Mouse (Mus musculus): ENCODE measurements around the gene Ice1.

The Ice1 gene

DNA sequence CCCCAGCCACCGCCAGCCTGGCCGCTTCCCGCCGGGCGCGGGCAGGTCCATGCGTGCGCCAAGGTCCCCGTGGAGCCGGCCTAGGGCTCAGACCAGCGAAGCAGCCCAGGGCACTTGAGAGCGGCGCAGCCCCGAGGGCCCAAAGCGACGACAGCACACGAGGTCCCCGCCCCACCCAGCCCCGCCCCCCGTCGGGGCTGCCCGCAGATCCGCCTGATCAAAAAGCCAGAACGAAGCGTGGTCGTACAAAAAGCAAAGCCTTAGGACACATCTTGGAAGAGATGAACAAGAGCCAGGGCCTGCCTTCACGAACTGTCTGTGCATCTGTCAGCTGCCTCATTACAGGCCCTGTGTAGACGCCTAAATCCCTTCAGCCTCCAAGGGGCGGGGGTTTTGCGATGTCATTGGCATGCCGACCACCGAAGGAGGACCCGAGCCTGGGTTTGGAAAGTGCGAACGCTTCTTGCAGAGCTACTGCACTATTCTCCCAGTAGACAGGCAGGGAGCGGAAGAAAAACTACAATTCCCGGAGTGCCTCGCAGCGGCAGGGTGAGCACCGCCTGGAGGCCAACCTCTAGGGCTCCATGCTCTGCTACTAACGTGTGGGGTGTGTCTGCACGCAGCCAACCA, 343 bp upstream of the Ice1 start:
- peak; percentile 87 for DNase-seq

DNA sequence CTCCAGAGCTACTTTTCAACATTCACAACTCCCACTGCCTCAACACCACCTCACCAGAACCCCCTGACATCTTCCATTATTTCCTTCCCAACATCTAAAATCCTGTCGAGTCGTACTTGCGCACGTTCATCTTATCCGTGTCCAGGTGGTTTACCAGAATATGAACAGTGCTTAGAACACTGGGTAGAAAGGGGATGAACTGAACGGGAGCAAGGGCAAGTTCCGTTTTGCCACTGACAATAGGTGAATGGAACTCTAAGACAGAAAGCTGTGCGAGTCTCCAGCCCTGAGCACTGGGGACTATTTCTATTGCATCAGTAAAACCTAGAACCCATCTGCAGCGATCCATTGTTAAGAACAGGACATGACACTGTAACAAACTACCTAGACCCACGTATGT, 728 bp downstream of the Ice1 start:
- DNase-seq: no peak

DNA sequence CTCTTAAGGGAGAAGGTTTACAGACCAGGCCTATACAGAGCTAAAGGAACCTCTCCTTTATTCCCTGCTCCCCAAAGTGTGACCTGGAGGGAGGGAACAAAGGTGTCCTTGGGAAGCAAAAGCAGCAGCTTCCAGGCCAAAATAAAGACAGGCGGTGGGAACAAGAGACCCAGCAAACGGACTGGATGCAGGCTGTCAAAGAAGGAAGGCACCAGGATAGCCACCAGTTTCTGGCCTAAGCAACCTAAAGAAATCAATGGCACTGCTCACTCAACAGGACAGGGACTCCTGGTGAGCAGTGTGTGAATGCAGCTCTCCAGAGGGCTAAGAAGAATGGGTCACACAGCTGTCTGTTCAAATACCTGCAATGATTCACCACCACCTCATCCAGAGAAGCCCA, 1.8 kb downstream of the Ice1 start:
- no peak for DNase-seq

DNA sequence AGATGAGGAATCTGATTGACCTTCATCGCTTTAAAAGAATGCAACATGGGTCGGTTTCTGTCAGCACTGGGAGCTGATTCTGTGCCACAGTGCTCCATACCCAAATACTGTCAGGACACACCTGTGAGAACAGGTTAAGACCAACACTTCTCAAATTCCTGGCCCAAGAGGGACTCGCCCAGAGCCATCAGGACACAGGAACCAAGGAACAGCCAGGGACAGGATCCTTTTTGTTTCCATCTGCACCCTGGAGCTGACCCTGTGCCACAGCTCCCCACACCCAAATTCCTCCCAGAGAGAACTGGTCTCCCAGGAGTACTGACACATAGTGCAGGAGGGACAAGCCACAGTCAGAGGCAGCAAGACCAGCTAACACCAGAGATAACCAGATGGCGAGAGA, 11.0 kb downstream of the Ice1 start:
- DNase-seq: no peak

DNA sequence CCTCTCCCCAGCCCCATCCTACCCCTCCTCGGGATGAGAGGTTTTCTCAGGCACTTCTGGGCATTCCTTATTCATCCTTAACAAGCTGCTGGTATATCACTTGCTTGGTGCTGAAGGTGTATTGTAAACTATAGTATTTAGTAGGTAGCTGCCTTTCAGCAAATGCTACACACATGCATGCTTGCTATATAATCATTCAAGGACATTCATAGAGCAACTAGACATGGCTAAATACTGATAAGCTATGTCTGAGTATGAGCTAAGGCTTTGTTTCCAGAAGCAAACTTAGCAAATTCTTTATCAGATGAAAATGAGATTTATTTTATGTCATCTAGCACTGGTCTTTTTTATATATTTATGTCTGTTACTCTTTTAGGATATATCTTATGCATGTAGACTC, 11.8 kb downstream of the Ice1 start:
- no peak for DNase-seq

DNA sequence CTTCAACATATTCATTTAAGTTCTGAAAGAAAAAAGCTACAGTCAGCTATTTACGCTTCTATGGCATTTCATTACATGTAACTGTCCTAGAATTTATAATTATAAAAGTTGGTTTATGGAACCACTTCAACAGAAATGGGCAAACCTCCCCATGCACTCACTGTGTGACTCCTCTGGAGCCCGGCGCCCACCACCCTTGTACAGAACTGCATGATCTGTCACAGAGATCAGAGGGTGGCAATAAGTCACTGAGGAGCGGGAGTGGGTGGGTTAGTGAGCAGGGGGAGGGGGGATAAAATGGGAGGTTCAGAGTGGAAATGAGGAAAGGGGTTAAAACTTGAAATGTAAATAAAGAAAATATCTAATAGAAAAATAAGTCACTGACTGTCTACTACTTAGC, 13.0 kb downstream of the Ice1 start:
- DNase-seq: no peak

DNA sequence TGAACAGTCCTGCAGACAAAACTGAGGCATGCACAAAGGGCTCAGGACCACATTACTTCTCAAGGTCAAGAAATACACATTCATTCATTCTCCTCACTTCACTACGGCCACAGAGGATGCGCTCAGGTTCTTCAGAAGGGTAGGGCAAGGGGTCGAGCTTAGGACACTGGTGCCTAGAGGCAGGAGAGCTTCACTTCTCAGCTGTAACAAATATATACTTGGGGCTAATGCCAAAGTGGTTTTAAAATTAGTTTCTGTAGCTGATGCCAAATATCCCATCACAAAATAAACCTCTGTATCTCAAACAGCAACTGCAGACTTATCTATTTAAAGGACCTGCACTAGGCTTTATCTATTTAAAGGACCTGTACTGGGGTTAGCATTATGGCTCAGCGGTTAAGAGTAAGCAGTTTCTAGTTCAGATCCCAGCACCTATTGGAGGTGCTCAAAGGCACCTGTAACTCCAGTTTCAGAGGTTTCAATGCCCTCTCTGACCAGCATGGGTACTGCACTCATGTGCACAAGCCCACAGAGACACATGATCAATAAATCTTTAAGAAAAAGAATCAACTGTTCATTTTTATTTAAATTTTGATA, 14.9 kb downstream of the Ice1 start:
- no peak for DNase-seq

DNA sequence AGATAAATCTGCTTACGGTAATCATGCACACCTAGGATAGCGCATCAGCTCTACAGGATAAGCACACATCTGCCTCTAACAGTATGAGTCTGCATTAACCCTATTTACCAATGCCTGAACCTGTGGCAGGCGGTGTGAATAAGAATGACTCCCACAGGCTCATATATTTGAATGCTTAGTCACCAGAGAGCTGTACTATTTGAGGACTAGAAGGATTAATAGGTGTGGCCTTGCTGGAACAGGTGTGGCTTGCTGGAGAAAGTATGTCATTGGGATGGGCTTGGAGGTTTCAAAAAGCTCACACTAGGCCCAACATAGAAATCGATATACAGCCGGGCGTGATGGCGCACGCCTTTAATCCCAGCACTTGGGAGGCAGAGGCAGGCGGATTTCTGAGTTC, 15.9 kb downstream of the Ice1 start:
- no peak for DNase-seq

DNA sequence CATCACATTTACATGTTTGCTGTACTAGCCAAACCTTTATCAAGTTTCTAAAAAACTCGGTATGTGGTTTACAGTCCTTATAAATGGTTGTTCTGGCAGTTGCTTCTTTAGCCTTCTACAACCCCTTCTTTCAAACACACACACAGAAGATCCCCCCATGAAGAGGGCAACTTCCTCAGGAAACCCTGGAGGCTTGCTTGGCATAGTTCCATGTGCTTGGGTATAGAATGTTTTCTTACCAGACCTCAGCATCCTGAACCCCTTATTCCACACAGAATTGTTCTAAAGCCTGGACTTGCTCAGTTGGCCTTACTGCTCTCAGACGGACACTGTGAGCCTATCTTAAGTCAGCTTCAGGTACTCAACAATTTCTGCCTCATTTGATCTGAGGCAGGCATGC, 24.6 kb downstream of the Ice1 start:
- DNase-seq: no peak

DNA sequence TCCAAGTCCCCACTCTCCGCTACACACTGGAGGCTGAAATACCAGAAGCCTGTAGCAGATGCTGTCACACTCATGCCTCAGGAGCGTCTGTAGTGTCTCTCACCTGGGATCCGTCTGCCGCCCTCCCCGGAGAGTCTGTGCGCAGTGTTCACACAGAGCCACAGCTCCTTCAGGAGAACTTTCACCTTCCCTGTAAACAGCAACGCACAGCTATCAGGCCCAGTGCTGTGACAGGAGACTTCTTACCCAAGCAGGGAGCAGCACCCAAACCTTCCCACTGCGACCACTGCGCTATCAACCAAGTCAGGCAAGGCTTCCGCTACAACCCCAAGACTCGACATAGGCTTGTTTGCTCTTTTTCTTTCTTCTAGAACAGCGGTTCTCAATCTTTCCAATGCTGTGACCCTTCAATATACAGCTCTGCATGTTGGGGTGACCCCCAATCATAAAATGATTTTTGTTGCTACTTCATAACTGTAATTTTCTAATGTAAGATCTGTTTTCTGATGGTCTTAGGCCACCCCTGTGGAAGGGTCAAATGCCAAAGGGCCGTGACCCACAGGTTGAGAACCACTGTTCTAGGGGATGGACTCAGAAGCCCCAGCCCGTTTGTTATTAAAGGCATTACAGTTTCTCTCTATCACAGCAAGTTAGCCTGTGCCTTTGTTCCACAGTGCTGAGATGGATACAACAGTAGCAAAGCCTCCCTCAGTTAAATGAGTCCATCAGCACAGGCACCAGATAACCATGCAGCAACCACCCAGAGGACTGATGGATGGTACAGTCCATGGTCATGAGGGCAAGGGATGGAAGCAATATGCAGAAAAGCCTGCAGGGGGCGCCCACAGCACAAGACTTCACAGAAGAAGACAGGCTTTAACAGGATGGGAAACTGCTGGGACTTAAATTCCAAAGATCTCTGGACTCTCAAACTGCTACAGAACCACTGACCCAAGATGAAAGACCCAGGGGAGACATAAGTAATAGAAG, 26.7 kb downstream of the Ice1 start:
- DNase-seq: peak; percentile 69

DNA sequence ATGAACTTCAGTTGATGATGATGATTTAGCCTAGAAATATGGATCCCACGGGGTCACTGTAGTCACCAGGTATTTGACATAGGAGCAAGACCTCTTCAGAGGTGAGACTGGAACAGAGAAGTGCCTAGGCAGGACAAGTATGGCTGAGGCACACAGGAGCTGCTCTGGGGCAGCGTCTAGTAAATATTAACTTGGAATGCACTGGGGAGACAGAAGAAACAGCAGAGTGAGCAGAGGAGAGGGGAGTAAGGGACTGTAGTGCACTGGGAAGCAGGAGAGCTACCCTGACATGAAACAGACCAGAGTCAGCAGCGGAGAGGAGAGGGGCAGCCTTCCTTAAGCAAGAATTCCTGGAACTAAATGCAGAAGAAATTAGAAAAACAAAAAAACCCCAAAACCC, 27.8 kb downstream of the Ice1 start:
- no peak for DNase-seq

DNA sequence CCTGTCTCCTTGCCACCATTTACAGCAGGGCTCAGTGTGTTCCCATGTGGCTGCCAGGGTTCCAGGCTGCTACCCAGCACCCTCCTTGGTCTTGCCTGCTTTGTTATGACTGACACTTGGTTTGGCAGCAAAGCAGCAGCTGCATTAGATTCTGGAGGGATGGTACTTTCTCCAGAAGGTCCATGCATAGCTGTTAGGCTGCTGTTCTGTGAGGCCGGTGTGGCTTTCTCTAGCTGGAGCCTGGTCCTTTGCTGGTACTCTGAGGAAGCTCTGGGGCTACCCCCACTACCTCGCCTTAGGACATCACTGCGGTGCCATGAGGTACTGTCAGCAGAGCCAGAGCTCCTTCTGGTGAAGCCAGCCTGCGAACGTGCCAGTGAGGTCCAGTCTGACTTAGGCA, 32.1 kb downstream of the Ice1 start:
- DNase-seq: no peak

DNA sequence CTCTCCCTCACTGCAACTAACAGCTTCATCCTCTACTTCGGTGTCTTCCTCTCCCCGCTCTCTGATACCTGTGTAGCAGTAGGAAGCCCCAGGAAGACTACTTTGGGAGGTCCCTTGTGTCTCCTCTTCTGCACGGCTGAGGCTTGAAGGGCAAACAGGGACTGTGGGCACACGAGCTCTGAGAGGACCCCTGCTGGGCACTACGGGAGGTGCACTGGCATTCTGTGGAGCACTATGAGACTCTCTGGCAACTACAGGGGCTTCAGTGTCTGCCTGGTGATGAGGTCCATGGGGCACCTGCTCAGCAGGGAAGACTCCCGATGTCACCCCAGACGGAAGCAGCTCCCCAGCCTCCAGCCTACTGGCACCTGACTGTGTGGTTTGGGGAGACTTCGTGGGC, 32.7 kb downstream of the Ice1 start:
- no peak for DNase-seq

DNA sequence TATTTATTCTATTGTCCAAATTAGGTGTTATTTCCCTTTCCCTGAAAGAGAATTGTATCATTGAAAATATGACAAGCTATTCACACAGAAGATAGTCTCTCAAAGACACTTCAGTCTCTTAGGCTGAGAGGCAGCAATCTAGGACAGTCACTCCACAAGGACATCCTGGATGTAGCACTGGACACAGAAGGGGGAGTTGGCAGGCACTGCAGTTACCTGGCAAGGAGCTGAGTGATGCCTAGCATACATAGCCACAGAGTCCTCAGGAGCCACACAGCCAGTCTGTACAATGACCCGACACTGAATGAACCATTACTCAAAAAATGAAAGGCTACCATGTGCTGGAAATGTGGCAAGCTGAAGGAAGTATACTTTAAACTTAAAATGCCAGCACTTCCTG, 35.9 kb downstream of the Ice1 start:
- no peak for DNase-seq

DNA sequence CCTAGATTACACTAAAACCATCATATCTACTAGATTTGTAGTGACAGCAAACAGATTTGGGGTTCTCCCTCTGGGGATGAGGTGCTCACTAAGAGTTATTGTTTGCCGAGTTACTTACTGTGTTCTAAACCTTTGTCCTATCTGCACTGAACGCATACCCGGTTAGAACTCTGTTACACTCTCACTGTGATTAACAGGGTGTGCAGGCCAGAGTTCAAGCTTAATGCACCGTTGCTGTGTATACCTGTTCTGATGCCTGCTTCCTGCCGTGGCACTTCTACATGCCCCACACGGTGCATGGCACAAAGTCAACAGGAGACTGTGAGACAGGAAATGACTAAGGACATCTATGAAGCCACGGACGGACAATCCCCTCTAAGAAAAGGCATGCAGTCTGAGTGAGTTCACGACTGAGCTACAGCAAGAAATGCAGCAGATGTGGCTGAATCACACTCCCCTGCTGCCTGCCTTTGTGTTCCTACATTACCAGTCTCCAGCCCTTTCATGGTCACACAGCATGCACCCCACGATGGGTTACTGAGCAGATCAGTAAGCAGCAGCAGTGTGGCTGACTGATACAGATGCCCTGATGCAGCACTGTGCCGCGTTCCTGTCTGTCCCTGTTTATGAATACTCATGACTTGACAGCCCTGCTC, 37.3 kb downstream of the Ice1 start:
- no peak for DNase-seq

DNA sequence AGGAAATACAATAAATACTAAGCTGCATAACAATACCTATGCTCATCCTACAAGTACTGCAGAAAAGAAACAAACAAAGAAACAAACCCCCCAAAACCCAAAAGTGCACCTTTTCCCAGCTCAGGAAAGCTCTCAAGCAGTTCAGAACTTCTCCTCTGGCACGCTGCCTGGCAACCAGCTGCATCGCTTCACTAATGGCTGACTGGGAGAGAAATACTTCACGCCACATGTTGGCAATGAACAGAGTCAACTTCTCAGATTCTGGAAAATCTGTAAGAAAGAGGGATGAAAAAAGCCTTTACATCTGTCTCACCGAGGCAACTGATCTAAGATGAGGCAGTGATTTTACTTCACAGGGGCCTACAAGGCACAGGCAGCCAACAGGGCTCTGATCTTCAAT, 38.5 kb downstream of the Ice1 start:
- DNase-seq: no peak

DNA sequence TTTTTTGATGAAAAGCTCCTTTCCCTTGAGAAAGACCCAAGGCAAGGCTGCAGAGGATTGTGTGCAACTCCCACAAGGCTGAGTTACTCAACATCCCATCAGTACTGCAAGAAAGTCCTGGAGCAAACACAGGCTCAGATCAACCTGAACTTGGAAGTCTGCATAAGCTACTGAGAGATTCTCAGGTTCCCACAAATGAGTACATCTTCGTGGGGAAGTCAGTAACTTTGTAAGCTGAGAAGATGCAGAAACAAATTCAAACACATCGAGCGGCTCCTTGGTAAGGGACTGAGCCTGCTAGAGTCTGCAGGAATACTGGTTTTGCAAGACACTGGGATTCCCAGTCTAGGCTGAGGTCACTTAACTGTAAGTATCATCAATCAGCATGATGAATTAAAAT, 40.5 kb downstream of the Ice1 start:
- no peak for DNase-seq

DNA sequence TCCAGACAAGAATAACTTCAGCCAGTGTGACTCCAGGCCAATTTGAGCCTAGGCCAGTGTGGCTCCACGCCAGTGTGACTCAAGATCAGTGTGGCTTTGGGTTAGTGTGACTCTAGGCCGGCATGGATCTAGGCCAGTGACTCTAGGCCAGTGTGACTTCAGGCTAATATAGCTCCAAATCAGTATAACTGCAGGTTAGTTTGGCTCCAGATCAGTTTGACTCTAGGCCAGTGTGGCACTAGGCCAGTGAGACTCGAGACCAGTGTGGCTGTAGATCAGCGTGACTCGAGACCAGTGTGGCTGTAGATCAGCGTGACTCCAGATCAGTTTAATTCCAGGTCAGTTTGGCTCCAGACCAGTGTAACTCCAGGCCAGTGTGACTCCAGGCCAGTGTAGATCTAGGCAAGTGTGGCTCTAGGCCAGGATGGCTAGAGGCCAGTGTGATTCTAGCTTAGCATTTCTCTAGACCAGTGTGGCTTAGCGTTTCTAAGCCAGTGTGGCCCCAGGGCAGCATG, 47.1 kb downstream of the Ice1 start:
- no peak for DNase-seq

DNA sequence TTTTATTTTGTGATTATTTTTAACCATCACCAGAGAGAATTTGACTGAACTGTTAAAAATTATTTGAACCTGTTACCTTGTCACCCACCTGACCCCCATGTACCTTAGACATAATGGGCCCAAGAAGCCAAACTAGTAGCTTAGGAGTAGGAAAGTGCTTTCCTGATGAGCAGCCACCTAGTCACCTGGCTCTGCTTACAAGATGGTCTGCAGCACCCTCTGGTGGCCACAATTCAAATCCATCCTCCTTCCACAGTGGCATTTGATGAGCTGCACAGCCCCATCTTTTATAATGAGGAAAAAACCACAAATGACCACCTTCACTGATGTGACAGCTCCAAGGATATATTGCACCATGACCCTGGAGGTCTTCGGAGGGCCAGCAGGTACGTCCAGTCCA, 50.5 kb downstream of the Ice1 start:
- DNase-seq: peak; percentile 35

DNA sequence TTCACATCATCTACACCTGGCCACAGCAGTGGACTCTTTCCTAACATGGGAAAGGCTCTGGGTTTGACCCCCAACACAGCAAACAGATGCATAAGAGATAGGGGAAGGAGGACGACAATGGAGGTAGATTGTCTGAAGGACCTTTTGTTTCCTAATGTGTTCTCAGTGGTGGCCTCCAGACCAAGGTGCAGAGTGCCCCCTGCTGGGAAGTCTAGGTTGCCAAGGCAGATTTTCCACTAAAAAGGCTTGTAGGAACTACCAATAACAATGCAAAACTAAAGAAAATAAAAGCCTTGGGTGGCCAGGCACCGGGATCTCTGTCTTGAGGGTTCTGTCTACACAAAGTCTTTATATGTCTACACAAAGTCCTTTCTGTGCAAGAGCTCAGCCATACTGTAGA, 54.9 kb downstream of the Ice1 start:
- peak; percentile 27 for DNase-seq

DNA sequence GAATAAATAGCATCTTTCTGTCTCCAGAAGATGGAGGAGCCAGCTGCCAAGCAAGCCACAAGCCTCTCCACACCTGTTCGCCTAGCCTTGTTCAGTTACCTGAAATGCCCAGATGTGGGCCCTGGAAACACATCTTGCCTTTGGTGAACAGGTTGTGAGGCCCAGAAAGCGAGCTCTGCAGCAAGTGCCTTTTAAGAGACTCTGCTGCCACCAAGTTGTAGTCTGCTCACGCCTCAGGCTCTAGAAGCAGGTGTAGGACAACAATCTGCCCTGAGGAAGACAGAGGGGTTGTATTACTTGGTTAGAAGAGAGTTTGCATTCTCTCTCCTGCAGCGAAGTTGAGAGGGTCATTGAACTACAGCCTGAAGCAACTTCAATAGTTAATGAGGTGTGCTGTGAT, 55.9 kb downstream of the Ice1 start:
- no peak for DNase-seq

DNA sequence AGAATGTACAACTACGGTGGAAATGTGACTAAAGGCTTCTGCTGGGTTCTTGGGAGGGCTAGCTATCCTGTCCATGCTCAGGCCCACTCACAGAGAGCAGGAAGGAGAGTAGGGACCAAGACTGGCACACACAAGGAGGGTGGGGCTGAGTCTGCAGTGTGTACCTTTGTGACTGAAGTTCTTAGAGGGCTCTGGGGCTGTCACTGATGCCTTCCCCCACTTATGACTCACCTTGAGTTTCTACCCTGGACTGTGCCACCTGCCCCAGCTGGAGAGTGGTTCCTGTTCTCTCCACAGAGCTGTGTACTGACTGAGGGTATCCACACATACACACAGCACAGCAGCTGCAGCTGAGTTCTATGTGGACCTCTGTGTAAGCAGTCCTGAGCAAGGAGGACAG, 63.2 kb downstream of the Ice1 start:
- no peak for DNase-seq

DNA sequence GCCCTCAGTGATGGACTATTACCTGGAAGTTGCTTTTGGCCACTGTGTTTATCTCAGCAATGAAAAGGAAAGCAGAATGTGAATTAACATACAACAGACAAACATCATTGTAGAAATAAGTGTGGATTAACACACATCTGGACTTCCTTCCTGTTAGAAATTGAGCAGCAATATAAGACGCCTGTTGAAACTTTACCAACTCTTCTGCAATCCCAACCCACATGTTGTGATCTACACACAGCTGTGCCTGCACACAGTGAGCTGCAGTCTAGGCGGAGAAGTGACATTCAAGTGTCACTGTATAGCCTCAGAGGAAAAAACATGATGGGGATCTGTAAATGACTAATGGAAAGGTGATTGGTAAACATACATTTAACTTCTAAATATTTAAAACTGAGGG, 69.5 kb downstream of the Ice1 start:
- no peak for DNase-seq

Data from liver (tissue).